Mouse (Mus musculus): ENCODE measurements around the gene Dlgap1. TPM values are rescaled to one million over a fixed set of nuclear protein-coding genes. Genes with fewer than 3 reads are reported as not detected.
A peak's percentile ranks its signal among the peaks of the same experiment; 100 is the strongest.
"Not testable (repeated sequence)": the region's sequence is repeated elsewhere in the genome, so short reads cannot be mapped to it uniquely, and the experiment has no call there.

Dlgap1 gene
- polyA plus RNA-seq, 1 experiment = 0.26 TPM

DNA sequence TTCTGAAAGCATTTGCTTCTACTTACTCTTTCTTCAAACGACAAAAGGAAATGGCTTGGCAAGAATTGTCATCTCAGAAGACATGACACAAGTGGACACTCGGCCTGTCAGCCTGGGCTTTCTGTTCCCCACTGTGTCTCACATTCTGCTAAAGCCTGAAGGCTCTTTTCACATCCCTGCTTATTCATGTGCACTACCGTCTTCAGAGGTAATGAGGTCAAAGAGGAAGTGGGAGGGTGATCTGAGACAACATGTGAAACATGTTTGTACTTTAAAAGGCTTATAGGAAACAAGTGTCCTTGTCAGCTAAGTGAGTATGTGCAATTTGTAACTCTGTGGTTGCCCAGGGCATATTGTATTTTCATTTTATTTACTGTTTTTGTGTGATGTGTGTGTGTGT lies 557.1 kb downstream of the Dlgap1 start:
- Histone ChIP-seq H3K4me1 (ENCODE audit: control insufficient read depth, insufficient read depth, low read length) (no peaks in the 10 kb centered on the region), H3K27ac (ENCODE audit: insufficient read depth, low read length) (no peak overlapping the region), H3K4me3 (ENCODE audit: insufficient read depth, low read length) (no peak overlapping the region)
- TF ChIP-seq CTCF (IDR thresholded peaks at IDR 0.05; ENCODE audit: borderline replicate concordance, insufficient read depth, low read length) (no peak), POLR2A (IDR thresholded peaks at IDR 0.05; ENCODE audit: low read depth, low read length) (no peak)

DNA sequence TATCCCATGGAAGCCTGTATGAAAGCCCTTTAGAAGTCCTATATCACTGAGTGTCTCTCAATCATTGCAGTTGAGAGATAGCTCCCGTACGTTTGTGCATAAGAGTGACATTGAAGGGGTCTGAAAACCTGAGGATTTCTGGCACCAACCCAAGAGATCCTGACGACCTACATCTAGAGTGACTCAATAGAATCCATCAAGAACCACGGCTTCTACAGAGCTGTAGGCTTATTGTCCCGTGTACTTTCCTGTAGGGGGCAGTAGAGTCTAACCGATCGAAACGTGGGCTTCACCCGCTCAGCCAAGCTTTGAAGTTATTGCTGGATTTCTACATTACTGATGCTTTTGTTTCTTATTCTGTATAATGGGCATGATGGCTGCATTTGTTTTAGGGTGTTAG lies 558.2 kb downstream of the Dlgap1 start:
- H3K4me1 ChIP-seq (ENCODE audit: control insufficient read depth, insufficient read depth, low read length) = no peaks in the 10 kb centered on the region
- H3K4me3 ChIP-seq (ENCODE audit: insufficient read depth, low read length) = no peak overlapping the region
- H3K27ac ChIP-seq (ENCODE audit: insufficient read depth, low read length) = no peak overlapping the region
- TF ChIP-seq POLR2A (IDR thresholded peaks at IDR 0.05; ENCODE audit: low read depth, low read length) (no peak), CTCF (IDR thresholded peaks at IDR 0.05; ENCODE audit: borderline replicate concordance, insufficient read depth, low read length) (peak; percentile 35; the same call in 1 of the 2 replicates)

DNA sequence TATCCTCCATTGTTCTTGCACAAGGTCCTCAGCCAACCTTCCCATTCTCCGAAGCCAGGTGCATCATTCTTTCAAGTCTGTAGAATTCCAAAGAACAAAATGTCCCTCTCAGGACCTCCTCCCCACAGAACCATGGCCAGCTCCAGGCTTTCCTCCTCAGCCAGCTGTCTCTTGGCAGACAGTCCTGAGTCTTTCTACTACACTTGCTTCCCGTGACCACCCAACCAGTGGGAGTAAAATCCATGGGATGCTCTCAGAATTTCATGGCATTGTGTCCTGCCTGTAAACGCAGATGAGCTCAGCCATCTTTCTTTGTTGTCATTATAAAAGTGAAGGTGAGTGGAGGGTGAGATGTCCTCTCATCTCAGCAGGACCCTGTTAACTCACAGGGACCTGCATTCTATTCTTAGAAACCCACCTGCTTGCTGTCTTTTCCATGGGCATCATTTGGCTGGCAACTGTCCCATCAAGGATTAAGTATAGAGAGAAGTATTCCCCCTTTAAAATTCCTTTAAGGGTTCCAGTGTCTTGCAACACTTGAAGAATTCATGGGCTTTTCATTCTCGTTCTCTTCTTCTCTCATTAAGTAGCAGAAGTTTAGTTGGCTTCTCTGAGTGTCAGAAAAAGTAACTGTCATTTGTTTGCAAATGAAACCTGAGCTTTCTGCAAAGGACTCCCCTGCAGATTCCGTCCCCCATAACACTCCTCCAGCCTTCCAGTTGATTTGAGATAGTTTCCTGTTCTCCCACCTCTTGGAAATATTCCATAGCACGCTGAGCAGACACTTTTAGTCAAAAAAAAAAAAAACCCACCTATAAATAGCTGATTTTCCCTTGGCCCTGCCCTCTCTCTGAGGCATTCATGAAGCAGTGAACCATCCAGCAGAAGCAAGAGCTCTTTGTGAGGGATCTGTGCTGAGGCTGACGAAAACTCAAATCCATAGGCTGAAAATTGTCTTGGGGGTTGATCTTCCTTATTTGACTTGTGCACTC lies 559.6 kb downstream of the Dlgap1 start:
- no peak overlapping the region for H3K27ac ChIP-seq (ENCODE audit: insufficient read depth, low read length)
- H3K4me3 ChIP-seq (ENCODE audit: insufficient read depth, low read length) = no peak overlapping the region
- no peaks in the 10 kb centered on the region for H3K4me1 ChIP-seq (ENCODE audit: control insufficient read depth, insufficient read depth, low read length)
- TF ChIP-seq POLR2A (IDR thresholded peaks at IDR 0.05; ENCODE audit: low read depth, low read length) = no peak
- no peak for TF ChIP-seq CTCF (IDR thresholded peaks at IDR 0.05; ENCODE audit: borderline replicate concordance, insufficient read depth, low read length)

DNA sequence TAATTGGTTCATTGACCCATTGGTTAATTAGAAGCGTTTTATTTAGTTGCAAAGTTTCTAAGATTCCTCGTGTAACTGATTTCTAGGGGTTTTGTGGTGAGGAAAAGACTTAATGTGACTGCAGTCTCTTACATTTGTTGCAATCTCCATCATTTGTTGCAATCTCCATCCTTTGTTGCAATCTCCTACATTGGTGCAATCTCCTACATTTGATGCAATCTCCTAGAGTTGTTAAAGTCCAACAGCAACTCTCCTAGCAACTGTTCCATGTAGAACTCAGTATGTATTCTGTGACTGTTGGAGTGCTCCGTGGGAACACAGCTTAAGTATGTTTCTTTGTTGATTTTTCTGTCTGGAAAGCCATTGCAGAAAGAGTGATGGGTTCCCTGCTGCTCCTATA lies 565.4 kb downstream of the Dlgap1 start:
- Histone ChIP-seq H3K4me3 (ENCODE audit: insufficient read depth, low read length) (no peak overlapping the region), H3K4me1 (ENCODE audit: control insufficient read depth, insufficient read depth, low read length) (no peaks in the 10 kb centered on the region), H3K27ac (ENCODE audit: insufficient read depth, low read length) (no peak overlapping the region)
- no peak for TF ChIP-seq POLR2A (IDR thresholded peaks at IDR 0.05; ENCODE audit: low read depth, low read length)
- no peak for TF ChIP-seq CTCF (IDR thresholded peaks at IDR 0.05; ENCODE audit: borderline replicate concordance, insufficient read depth, low read length)

DNA sequence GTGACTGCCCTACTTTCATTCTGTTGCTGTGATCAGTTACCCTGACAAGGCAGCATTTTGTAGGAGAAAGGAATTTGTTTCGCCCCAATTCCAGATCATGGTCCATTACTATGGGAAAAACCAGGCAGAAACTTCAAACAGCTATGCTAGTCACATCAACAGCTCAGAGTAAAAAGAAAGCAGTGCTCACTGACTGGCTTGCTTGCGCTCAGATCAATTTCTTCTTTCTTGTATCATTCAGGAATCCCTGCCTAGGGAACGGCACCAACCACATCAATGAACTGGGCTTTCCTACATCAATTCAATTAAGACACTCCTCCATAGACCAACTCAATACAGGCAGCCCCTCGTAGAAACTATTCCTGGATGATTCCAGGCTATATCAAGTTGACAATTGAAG lies 572.9 kb downstream of the Dlgap1 start:
- Histone ChIP-seq H3K27ac (ENCODE audit: insufficient read depth, low read length) (no peak overlapping the region), H3K4me1 (ENCODE audit: control insufficient read depth, insufficient read depth, low read length) (no peaks in the 10 kb centered on the region), H3K4me3 (ENCODE audit: insufficient read depth, low read length) (no peak overlapping the region)
- TF ChIP-seq POLR2A (IDR thresholded peaks at IDR 0.05; ENCODE audit: low read depth, low read length) (no peak), CTCF (IDR thresholded peaks at IDR 0.05; ENCODE audit: borderline replicate concordance, insufficient read depth, low read length) (no peak)

DNA sequence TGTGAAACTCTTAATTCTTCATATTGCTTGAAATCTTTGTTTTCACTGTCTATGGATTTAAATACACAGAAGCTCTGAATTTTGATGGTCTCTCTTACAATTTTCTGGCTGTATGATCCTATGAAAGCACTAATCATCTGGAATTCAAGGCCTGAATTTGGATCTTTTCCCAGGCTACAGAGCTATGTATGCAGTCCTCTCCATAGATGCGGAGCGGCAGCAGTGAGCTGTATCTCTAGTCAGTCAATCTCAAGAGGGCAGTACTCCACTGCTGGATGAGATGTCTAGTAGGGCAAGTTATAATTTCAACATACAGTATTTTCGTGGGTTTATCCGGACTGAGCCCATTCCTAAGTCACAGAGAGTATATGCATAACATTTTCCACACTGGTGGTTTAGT lies 581.9 kb downstream of the Dlgap1 start:
- TF ChIP-seq POLR2A (IDR thresholded peaks at IDR 0.05; ENCODE audit: low read depth, low read length) = no peak
- TF ChIP-seq CTCF (IDR thresholded peaks at IDR 0.05; ENCODE audit: borderline replicate concordance, insufficient read depth, low read length) = no peak
- H3K4me3 ChIP-seq (ENCODE audit: insufficient read depth, low read length) = no peak overlapping the region
- no peaks in the 10 kb centered on the region for H3K4me1 ChIP-seq (ENCODE audit: control insufficient read depth, insufficient read depth, low read length)
- no peak overlapping the region for H3K27ac ChIP-seq (ENCODE audit: insufficient read depth, low read length)

DNA sequence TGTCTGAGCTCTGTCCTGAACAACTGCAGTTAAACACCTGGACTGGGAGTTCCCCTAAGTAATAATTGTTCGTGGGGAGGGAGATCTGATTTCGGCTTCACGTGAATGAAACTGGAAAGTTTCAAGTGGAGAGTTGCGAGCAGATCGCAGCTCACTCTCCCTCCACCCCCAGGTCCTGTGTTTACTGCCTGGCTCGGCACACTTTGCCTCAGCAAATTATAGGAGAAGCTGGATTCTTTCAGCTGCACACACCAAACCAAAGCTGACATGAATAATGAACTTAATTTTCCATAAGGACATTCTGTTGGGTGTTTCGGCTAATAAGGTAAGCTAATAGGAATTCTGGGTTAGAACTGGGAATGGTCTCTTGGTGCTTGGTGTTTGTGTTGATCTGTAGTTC lies 592.7 kb downstream of the Dlgap1 start:
- TF ChIP-seq POLR2A (IDR thresholded peaks at IDR 0.05; ENCODE audit: low read depth, low read length) = no peak
- no peak for TF ChIP-seq CTCF (IDR thresholded peaks at IDR 0.05; ENCODE audit: borderline replicate concordance, insufficient read depth, low read length)
- H3K4me3 ChIP-seq (ENCODE audit: insufficient read depth, low read length) = no peak overlapping the region
- no peak overlapping the region for H3K27ac ChIP-seq (ENCODE audit: insufficient read depth, low read length)
- H3K4me1 ChIP-seq (ENCODE audit: control insufficient read depth, insufficient read depth, low read length) = no peaks in the 10 kb centered on the region

DNA sequence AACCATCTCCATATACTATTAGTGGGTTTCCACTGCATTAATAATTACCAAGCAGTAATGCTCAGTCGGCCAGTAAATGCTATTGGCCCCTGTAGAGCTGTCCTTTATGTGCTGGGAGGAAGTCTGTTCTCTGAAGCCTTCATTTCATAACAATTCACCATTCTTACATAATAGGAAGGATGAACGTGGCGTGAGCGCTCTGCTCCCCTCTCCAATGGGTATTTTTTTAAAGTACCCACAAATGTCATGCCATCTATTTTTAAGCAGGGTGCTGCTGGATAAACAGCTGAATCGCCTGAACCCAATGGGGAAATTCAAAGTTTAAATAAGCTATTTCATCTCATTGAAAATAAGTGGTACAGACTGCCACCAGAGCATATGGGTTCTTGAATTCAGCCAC lies 602.0 kb downstream of the Dlgap1 start:
- H3K4me1 ChIP-seq (ENCODE audit: control insufficient read depth, insufficient read depth, low read length) = no peaks in the 10 kb centered on the region
- H3K27ac ChIP-seq (ENCODE audit: insufficient read depth, low read length) = no peak overlapping the region
- TF ChIP-seq CTCF (IDR thresholded peaks at IDR 0.05; ENCODE audit: borderline replicate concordance, insufficient read depth, low read length) = no peak
- TF ChIP-seq POLR2A (IDR thresholded peaks at IDR 0.05; ENCODE audit: low read depth, low read length) = no peak
- H3K4me3 ChIP-seq (ENCODE audit: insufficient read depth, low read length) = no peak overlapping the region

DNA sequence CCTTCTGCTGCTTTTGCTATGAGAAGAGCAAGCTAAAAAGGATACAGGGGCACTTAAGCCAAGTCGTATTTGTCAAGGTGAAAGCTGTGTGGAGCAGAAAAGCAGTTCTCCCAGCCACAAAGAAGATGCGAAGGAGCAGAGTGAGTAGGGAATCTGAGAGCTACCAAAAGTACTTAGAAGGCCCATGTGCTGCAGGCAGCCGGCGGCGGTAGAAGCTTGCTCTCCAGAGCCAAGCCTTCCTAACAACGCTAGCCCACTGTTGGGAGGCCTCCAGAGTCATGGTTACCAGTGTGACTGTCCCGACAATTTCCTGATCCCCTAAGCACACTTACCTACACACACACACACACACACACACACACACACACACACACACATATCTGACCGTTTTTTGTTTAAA lies 614.2 kb downstream of the Dlgap1 start:
- Histone ChIP-seq H3K4me1 (ENCODE audit: control insufficient read depth, insufficient read depth, low read length) (no peaks in the 10 kb centered on the region), H3K4me3 (ENCODE audit: insufficient read depth, low read length) (no peak overlapping the region), H3K27ac (ENCODE audit: insufficient read depth, low read length) (no peak overlapping the region)
- no peak for TF ChIP-seq CTCF (IDR thresholded peaks at IDR 0.05; ENCODE audit: borderline replicate concordance, insufficient read depth, low read length)
- no peak for TF ChIP-seq POLR2A (IDR thresholded peaks at IDR 0.05; ENCODE audit: low read depth, low read length)

DNA sequence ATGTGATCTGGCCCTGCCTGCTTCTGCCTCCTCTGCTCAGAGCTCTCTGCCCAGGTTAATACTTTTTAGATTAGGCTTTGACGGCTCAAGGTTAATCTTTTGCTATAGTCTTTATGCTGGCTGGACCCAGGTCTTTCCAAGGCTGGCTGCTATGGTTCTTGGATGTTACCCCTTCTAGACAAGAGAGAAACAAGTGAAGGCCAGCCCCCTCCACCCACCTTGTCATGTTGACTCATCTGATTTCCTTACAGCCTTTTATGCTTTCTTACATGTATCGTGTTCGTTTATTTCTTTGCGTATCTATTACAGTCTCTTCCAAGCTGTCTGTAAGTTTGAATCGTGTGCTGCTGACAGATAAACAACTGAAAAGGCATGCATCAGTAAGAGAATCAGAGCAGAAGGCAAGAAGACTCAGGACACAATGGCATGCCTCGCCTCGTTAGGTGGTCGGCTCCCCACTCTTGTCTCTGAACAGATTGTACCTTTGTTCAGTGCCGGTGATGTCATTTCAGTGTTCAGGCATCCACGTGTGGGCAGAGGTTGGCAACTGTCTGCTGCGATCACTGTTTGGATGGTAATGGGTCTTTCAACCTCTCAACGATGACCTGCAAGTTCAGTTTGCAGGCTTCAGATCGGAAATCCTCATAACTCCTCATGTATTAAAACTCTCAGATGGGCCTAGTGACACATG lies 618.0 kb downstream of the Dlgap1 start:
- H3K4me3 ChIP-seq (ENCODE audit: insufficient read depth, low read length) = no peak overlapping the region
- TF ChIP-seq POLR2A (IDR thresholded peaks at IDR 0.05; ENCODE audit: low read depth, low read length) (no peak), CTCF (IDR thresholded peaks at IDR 0.05; ENCODE audit: borderline replicate concordance, insufficient read depth, low read length) (no peak)
- H3K27ac ChIP-seq (ENCODE audit: insufficient read depth, low read length) = no peak overlapping the region
- no peaks in the 10 kb centered on the region for H3K4me1 ChIP-seq (ENCODE audit: control insufficient read depth, insufficient read depth, low read length)

DNA sequence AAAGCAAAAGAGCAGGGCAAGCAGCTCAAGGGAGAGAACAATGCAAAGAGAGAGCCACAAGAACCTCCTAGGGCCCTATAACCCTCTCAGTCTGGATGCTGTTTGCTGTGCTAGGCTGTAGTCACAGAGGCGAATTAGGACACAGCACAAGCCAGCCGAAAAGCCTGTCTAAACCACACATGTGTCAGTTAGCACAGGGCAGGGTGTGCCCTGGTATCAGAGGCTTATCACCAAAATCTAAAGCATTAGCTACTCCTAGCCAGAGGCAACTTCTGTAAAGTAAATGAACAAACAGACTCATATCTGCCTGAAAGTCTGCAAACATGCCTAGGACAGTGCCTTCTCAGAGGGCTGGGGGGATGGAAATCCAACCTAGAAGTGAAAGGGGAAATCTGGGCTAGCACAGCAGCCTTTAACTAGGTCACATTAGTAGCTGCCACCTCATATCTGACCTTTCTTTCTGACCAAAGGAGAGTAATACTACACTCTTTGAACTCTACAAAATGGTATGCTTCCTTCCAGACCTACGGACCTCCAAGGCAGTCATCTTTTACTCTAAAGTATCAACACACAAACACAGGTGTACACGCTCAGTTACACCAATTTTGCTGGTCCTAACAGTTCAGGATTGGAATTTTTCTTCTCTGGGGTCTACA lies 619.2 kb downstream of the Dlgap1 start:
- H3K4me3 ChIP-seq (ENCODE audit: insufficient read depth, low read length); H3K4me1 ChIP-seq (ENCODE audit: control insufficient read depth, insufficient read depth, low read length); H3K27ac ChIP-seq (ENCODE audit: insufficient read depth, low read length): not testable (repeated sequence)

All from embryonic fibroblast, embryonic 13.5 days (primary cell).